19 mouse cellular contexts compared by ENCODE assay signal in the genomic region with DNA sequence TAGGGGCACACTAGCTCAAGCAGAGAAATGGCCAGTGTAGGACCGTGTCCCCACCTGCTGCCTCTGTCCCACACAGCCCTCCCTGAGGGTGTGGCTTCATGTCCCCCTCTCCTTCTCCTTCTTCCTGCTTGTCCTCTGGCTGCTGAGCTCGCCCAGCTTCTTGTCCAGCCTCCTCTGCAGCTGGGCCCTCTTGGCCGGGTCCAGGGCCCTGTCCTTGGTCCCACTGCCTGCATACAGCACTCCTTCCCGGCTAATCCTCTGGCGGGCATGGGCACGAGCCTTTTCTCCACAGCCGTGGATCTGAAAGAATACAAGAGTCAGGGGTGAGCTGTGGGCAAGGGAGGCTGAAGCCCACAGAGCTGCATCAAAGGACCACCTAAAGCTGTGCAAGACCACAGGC. TPM values are rescaled to one million over a fixed set of nuclear protein-coding genes. Genes with fewer than 3 reads are reported as not detected.
DNase-seq lines count a peak whose midpoint lies in the region; ATAC-seq and TF ChIP-seq lines count a peak whose summit lies in the region.
"Had no signal": no experiment of that assay in that cellular context is flagged by ENCODE, and none has a peak within 500 bp of the region (broad histone marks: within the 10 kb centered on the region; RNA-seq: fewer than 3 reads in every experiment).

No protein-coding gene starts in this region.

- DNase-seq in heart, adult 11 months, result peak; percentile 83
- DNase-seq in heart, postnatal 36 days, result no peak
- no peak for DNase-seq in kidney, postnatal 0 days (ENCODE audit: low spot score)
- no peak for DNase-seq in kidney, postnatal 14 days
- DNase-seq in lung, postnatal 4 days, result peak; percentile 2 to 15
- DNase-seq in lung, postnatal 14 days, result no peak
- DNase-seq in adipocyte (ENCODE audit: low spot score), result no peak
- DNase-seq: adrenal gland, adult 2 months; B cell, adult 2 months; cerebellum, adult 2 months; kidney, adult 8-10 months; liver, embryonic 13.5 days; lung, postnatal 10 days; thymus, postnatal 25 days had no signal

- H3K4me2 ChIP-seq in kidney, postnatal 0 days (ENCODE audit: low read length), result no peak overlapping the region
- H3K4me2 ChIP-seq: forebrain, embryonic 15.5 days; hindbrain, embryonic 12.5 days; liver, embryonic 13.5 days; midbrain, embryonic 12.5 days; neural tube, embryonic 13.5 days had no signal

- 0 out of 2 replicates have a peak, but pooled peaks have one; percentile 22 for ATAC-seq in kidney, postnatal 0 days (replicated peaks; ENCODE audit: low FRiP score, low read depth)
- ATAC-seq in monocyte, adult 5-6 weeks (replicated peaks; ENCODE audit: insufficient number of reproducible peaks, low FRiP score, low TSS enrichment, poor library complexity, severe bottlenecking), result 0 out of 2 replicates have a peak, but pooled peaks have one; percentile 16
- ATAC-seq: forebrain, embryonic 15.5 days had no signal

- no peak overlapping the region for H3K4me3 ChIP-seq in kidney, postnatal 0 days (replicated peaks; ENCODE audit: low read depth, low read length)
- H3K4me3 ChIP-seq: forebrain, embryonic 15.5 days; hindbrain, embryonic 12.5 days; liver, embryonic 13.5 days; midbrain, embryonic 12.5 days; neural tube, embryonic 13.5 days had no signal

- H3K27ac ChIP-seq in kidney, postnatal 0 days, result no peak overlapping the region
- H3K27ac ChIP-seq: forebrain, embryonic 15.5 days; hindbrain, embryonic 12.5 days; liver, embryonic 13.5 days; midbrain, embryonic 12.5 days; neural tube, embryonic 13.5 days had no signal

- intact Hi-C loops in heart, postnatal 36 days (cut with DNase I), result no loop called here

- WGBS in kidney, postnatal 0 days, result 94% methylated on average over 7 of the region's 7 CpGs

- no peaks in the 10 kb centered on the region for H3K4me1 ChIP-seq in kidney, postnatal 0 days (replicated peaks; ENCODE audit: insufficient read depth, low read length)
- H3K4me1 ChIP-seq: forebrain, embryonic 15.5 days; hindbrain, embryonic 12.5 days; liver, embryonic 13.5 days; midbrain, embryonic 12.5 days; neural tube, embryonic 13.5 days had no signal

- H3K36me3 ChIP-seq in kidney, postnatal 0 days (ENCODE audit: insufficient read depth, low read length), result peaks cover 41% of the 10 kb centered on the region

- H3K9me3 ChIP-seq in kidney, postnatal 0 days (replicated peaks; ENCODE audit: low read length), result no peaks in the 10 kb centered on the region
- H3K9me3 ChIP-seq: forebrain, embryonic 15.5 days; hindbrain, embryonic 12.5 days; liver, embryonic 13.5 days; midbrain, embryonic 12.5 days; neural tube, embryonic 13.5 days had no signal

- no peaks in the 10 kb centered on the region for H3K27me3 ChIP-seq in kidney, postnatal 0 days (ENCODE audit: insufficient read depth, low read length)
- H3K27me3 ChIP-seq: forebrain, embryonic 15.5 days; hindbrain, embryonic 12.5 days; liver, embryonic 13.5 days; midbrain, embryonic 12.5 days; neural tube, embryonic 13.5 days had no signal

- H3K9ac ChIP-seq in kidney, postnatal 0 days (ENCODE audit: low read depth, low read length), result no peak overlapping the region
- H3K9ac ChIP-seq: forebrain, embryonic 15.5 days; hindbrain, embryonic 12.5 days; liver, embryonic 13.5 days; midbrain, embryonic 12.5 days; neural tube, embryonic 13.5 days had no signal

- TF ChIP-seq CTCF in kidney, postnatal 0 days (IDR thresholded peaks at IDR 0.05; ENCODE audit: low read depth), result no peak

RNA-seq across cellular contexts. Expression of a gene that starts 21.4 kb away (rescaled TPM):
- total RNA-seq in heart, postnatal 36 days (2021), result 10 to 100 TPM; 94.4 to 98.8 TPM
- 116 and 124 TPM in 2 replicates for polyA plus RNA-seq in kidney, postnatal 0 days (2015; fragmentation: Nextera tagmentation; extraction: Ambion mirVana)
- total RNA-seq in monocyte, adult 5-6 weeks (2017), result 50.9 to 77.2 TPM (median 60.4 TPM) in 3 replicates

RNA-seq across cellular contexts. Expression of a gene that starts 21.5 kb away (rescaled TPM):
- total RNA-seq in heart, postnatal 36 days (2021), result 1 to 10 TPM; 3.4 to 3.5 TPM
- 6.3 and 6.8 TPM in 2 replicates for polyA plus RNA-seq in kidney, postnatal 0 days (2015; fragmentation: Nextera tagmentation; extraction: Ambion mirVana)
- total RNA-seq in monocyte, adult 5-6 weeks (2017), result 2.3 to 7.1 TPM (median 5.0 TPM) in 3 replicates

Comparison
In these comparisons a context has a peak if more than half of its experiments do, and no peak if none do; other contexts are left out.
1. DNase-seq: peak in heart, adult 11 months (single experiment) and lung, postnatal 4 days (2 of 2); none in heart, postnatal 36 days (0 of 2), kidney, postnatal 0 days (single experiment), kidney, postnatal 14 days (single experiment), lung, postnatal 14 days (single experiment) and adipocyte (single experiment).